Mouse (Mus musculus) mammary gland, adult 2 months (tissue): Measurements from ENCODE around the gene Kif26a. TPM values are rescaled to one million over a fixed set of nuclear protein-coding genes. Genes with fewer than 3 reads are reported as not detected.

ENCODE experiments used
- polyA plus RNA-seq: library from polyadenylated mRNA; depleted of rRNA; stranded (reverse); fragments of >200 nt; gene quantifications from 2 replicates; pipeline ENCODE4 v1.2.3, GENCODE M21; 2012; ENCODE audit warnings: low replicate concordance; rRNA removed

Gene Kif26a
- polyA plus RNA-seq, result 8.4 and 16.5 TPM in 2 replicates

GRCm38 (mm10) chr12:112145875-112146651 is at the start of gene Kif26a:
Gene Kif26a (plus strand): TSS chr12:112146208.

GRCm38 (mm10) chr12:112106541-112106971 is 39.5 kb upstream of the Kif26a start, which contains the start of gene Aspg:
Gene Aspg (plus strand): TSS chr12:112106679.

Other genes starting within 250 kb of the Kif26a start
- gene Ppp1r13b, start 238.1 kb upstream of the Kif26a start, polyA plus RNA-seq, result 14.4 and 15.0 TPM in 2 replicates
- 18.4 and 53.3 TPM in 2 replicates for gene Atp5mpl, start 179.2 kb upstream of the Kif26a start, polyA plus RNA-seq
- gene Tdrd9, start 174.6 kb upstream of the Kif26a start, polyA plus RNA-seq, result 0.13 TPM in 1 of 2 replicates, not detected in the other
- not detected in 2 replicates for gene Rd3l, start 164.9 kb upstream of the Kif26a start, polyA plus RNA-seq
- gene Aspg, start 39.5 kb upstream of the Kif26a start, polyA plus RNA-seq, result 45.6 and 59.7 TPM in 2 replicates